Mouse (Mus musculus) monocyte, adult 59 days (primary cell): ENCODE data around the gene Rab5c. TPM values are rescaled to one million over a fixed set of nuclear protein-coding genes. Genes with fewer than 3 reads are reported as not detected.

Experiments used
- total RNA-seq, 2 experiments: library from RNA; stranded (reverse); gene quantifications; one replicate each; pipeline ENCODE4 v1.2.4; 2023

Rab5c gene
- 100 to 1,000 TPM; 203 to 217 TPM for total RNA-seq

DNA sequence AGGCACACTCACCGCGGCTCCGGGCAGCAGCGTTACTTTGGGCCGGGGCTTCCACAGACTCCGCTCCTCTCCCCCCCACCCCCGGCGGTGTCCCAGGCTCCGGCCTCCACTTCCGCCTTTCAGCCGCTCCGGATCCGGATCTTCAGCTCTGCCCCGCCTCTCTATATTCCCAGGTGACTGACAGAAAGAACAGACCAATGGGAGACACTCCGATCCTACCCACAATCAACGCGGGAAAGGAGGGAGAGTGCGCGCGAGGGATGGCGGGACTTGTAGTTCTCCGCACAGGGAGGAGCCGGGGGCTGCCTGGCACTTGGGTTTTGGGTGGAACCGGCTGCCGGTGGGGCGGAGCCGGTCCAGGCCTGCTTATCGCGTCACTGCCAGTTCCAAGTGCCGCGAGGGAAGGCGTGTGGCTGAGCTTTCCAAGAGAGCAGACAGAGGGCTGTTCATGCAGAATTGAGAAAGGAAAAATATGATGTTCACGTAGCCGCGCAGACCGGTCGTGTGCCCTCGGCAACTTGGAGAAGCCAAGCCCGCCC is at the start of gene Rab5c:
Rab5c (minus strand) TSS at position 150 of the 539 bp plus-strand sequence.

DNA sequence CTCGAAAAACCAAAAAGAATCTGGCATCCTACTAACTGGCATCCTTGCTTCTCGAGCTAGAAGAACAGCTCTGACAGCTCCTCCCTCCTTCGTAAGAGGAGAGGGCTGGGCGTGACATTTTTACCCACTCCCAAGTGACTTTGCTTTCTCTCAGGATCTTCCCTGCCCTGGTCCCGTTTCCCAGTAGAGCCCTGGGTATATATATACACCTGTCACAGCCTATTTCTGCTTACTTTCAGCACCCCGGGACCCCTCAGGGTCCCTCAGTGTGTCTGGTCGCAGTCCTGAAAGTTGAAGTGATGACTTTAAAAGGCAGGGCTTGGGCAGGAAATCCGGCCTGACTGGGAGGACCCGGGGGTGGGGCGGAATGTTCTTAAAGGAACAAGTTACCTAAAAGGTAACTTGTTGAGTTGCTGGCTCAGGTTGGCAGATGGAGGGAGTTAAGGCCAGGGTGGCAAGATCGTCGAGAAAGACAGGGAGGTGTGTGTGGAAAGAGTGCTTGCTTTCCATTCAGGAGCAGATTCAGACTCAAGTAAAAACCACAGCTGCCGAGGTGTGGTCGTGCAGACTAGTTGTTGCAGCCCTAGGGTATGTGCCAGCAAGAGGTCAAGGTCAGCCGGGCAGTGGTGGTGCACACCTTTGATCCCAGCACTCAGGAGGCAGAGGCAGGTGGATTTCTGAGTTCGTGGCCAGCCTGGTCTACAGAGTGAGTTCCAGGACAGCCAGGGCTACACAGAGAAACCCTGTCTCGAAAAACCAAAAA is 32.8 kb upstream of the Rab5c start, which contains the start of gene Ghdc:
Ghdc (minus strand) TSS at position 312 of the 763 bp plus-strand sequence.

DNA sequence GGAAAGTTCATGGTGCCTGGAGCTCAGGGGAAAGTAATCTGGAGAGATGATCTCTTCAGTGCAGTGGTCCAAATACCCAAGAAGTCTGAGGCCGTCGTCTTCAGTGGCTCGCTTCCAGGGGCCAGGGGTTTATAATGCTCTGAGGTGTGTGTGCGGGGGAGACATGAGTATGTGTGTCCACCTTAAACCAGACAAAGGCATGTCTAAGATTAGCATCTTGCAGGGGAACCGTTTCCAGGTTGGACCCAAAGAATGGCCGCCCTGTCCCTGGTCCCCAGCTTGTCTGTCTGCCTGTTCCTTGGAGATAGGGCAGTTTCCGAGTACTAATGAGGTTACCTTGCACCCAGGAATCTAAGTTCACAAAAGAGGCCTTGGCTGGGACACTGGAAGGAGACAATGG is 24.8 kb upstream of the Rab5c start, which contains the start of gene Hcrt:
Hcrt (minus strand) TSS at position 101 of the 400 bp plus-strand sequence.

DNA sequence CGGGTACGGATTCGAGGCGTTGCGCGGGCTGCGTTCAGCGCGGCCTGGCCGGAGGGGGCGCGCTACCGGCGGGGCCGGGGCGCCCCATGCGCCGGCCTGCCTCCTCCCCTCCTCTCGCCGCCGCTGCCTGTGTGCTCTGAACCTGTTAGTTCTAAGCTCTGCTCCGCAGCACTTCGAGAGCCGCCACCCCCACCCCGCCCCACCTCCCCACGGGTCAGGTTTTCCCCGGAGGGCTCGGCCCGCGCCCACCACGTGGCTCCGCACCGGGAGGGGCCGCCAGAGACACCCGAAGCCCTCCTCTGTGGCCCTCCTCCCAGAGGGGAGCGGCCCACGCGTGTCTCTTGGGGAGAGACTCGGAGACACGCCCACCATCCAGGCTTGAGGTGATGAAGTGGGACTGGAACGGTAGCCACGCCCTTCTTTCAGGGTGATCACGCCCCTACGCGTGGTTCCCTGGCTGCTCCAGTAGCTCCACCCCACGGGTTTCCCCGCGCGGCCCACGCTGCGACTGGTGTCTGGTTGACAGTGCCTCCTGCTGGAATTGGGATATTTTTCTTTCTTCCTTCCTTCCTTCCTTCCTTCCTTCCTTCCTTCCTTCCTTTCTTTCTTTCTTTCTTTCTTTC is 21.7 kb upstream of the Rab5c start, which contains the start of gene Kcnh4:
Kcnh4 (minus strand) TSS at position 332 of the 623 bp plus-strand sequence.

DNA sequence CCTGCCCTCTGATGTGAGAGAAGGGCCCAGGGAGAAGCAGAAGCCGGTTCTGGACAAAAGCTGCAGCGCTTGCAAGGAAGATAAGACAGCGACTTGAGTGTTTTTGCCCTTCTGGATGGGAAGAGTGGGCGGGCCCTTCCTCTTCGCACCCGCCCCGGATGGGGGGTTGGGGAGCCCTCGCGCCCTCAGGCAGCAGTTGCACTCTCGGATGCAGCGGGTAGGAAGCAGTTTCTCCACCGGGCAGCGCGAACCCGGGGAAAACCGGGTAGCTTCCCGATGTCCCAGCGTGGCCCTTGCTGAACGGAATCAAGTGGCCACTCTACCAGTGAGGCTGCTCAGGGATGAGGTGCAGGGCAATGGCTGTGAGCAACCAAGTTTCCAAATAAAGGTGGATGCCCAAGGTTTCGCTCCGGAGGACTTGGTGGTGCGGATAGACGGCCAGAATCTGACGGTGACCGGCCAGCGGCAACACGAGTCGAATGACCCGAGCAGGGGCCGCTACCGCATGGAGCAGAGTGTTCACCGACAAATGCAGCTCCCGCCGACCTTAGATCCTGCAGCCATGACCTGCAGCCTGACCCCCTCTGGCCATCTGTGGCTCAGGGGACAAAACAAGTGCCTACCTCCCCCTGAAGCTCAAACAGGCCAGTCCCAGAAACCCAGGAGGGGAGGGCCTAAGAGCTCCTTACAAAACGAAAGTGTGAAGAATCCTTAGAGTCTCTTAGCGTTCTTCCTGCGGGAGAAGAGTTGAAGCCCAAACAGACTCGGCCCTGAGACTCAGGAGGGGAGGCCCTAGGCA is 24.1 kb downstream of the Rab5c start, which contains the start of gene Hspb9:
Hspb9 (plus strand) TSS at position 116 of the 799 bp plus-strand sequence.

DNA sequence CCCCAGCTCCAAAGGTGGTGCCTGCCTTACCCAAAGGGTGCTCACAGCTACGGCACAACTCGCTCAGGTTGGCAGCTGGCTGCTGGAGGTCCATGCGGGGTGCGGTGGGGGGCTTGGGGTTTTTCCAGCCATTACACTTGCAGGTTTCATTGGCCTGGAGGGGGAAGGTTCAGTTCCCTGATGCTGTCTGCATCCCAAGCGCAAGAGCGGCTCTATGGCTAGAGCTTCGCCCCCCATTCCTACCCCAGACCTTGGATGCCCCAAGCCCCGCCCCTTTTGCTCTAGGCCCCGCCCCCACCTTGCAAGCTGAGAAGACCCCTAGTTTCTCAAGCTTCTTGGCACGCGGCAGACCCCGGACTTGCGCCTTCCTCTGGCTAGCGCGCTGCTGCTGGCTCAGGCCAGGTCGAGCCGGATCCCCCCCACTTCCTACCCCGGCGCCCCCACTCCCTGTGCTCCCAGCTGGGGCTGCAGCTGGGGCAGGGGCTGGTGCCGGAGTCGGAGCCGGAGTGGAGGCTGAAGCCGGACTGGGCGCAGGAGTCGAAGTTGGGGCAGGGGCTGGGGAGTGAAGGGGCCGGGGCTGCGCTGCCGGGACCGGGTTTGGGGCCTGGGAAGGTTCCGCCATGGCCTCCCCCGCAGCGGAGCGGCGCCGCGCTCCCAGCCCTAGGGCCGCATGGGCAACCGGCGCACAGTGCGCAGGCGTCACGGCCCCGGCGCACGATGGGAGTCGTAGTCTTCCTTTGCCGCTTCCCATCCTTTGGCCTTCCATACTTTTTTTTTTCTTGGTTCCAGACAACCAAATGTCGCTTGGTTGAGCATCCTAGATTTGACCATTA is 26.0 kb downstream of the Rab5c start, which contains the start of gene Kat2a:
Kat2a (minus strand) TSS at position 683 of the 833 bp plus-strand sequence.

DNA sequence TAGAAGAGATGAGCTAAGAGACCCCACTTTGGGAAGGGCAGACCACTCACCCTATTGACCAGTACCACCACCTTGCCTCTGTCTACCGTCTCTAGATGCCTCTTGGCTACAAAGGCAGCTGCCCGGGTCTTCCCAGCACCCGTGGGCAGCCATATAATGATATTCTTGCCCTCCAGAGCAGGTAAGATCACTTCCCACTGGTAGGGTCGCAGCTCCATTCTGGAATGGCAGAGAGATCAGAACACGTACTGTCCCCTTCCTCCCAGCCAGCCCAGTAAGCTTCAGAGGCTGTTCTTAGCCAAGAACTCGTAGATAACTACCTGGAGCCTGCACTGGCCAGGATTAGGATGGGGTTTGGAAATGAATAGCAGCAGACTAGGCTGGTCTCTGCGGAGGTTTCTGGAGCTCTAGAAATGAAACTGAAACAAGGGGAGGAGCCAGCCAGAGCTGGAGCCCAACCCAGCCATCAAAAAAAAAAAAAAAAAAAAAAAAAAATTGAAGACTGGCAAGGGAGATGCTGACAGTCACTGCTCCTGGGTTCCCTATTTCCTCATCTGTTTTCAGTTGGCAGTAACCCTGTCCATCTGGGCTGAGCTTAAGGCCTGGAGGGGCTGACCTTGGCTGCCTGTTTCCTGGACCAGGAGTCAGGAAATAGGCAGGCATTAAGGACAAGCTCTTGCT is 34.0 kb downstream of the Rab5c start, which contains the start of gene Dhx58:
Dhx58 (minus strand) TSS at position 421 of the 681 bp plus-strand sequence.

DNA sequence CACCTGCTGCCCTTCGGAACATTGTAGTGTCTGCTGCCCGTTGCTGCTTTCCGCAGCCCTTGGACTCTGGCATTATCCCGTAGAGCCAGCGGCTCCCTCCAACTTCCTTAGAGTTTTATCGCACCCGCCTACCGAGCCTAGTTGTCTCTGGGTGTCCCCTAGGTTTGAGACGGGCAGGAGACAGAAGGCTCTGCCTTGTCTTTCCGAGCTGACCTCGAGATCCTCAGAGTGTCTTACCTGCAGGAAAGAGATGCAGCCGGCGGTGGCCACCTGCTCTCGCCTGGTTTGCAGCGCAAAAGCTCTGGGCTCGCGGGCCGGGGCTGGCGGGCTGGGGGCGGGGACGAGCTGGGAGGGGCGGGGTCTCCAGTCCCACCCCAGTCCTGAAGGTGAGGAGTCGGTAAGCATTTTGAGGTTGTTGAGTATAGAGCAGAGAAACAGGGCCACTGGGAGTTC is 45.8 kb downstream of the Rab5c start, which contains the start of gene Zfp385c:
Zfp385c (minus strand) TSS at position 292 of the 453 bp plus-strand sequence.

Other genes starting within 250 kb of the Rab5c start
- 100 to 1,000 TPM; 163 to 168 TPM for gene Acly, start 210.2 kb downstream of the Rab5c start, total RNA-seq
- gene Ttc25, start 192.6 kb downstream of the Rab5c start, total RNA-seq: under 1 TPM; 0.27 to 0.39 TPM
- 10 to 100 TPM; 24.0 to 27.3 TPM for gene Cnp, start 163.3 kb downstream of the Rab5c start, total RNA-seq
- gene Nkiras2, start 119.0 kb downstream of the Rab5c start, total RNA-seq: 100 to 1,000 TPM; 104 to 119 TPM
- 100 to 1,000 TPM; 248 to 252 TPM for gene Dnajc7, start 118.0 kb downstream of the Rab5c start, total RNA-seq
- gene Zfp385c, start 45.8 kb downstream of the Rab5c start, total RNA-seq: under 1 TPM; 0.29 to 0.67 TPM
- 10 to 100 TPM; 41.4 to 43.8 TPM for gene Dhx58, start 33.9 kb downstream of the Rab5c start, total RNA-seq
- 10 to 100 TPM; 28.8 to 29.9 TPM for gene Kat2a, start 25.8 kb downstream of the Rab5c start, total RNA-seq
- not detected for gene Hspb9, start 24.4 kb downstream of the Rab5c start, total RNA-seq
- under 1 TPM; 0.18 to 0.33 TPM for gene Kcnh4, start 21.7 kb upstream of the Rab5c start, total RNA-seq
- not detected for gene Hcrt, start 24.7 kb upstream of the Rab5c start, total RNA-seq
- gene Ghdc, start 32.7 kb upstream of the Rab5c start, total RNA-seq: 10 to 100 TPM in 1 of 2 experiments, 1 to 10 TPM in 1; 6.2 to 10.5 TPM
- gene Stat5b, start 112.5 kb upstream of the Rab5c start, total RNA-seq: 100 to 1,000 TPM; 118 to 127 TPM
- gene Stat5a, start 121.1 kb upstream of the Rab5c start, total RNA-seq: 10 to 100 TPM; 58.0 to 67.4 TPM
- gene Stat3, start 201.3 kb upstream of the Rab5c start, total RNA-seq: 100 to 1,000 TPM; 339 to 367 TPM
- 1 to 10 TPM; 1.3 to 1.4 TPM for gene Cavin1, start 232.7 kb upstream of the Rab5c start, total RNA-seq